Mouse (Mus musculus): ENCODE results near the gene Ppp2r5c.

Ppp2r5c gene

DNA sequence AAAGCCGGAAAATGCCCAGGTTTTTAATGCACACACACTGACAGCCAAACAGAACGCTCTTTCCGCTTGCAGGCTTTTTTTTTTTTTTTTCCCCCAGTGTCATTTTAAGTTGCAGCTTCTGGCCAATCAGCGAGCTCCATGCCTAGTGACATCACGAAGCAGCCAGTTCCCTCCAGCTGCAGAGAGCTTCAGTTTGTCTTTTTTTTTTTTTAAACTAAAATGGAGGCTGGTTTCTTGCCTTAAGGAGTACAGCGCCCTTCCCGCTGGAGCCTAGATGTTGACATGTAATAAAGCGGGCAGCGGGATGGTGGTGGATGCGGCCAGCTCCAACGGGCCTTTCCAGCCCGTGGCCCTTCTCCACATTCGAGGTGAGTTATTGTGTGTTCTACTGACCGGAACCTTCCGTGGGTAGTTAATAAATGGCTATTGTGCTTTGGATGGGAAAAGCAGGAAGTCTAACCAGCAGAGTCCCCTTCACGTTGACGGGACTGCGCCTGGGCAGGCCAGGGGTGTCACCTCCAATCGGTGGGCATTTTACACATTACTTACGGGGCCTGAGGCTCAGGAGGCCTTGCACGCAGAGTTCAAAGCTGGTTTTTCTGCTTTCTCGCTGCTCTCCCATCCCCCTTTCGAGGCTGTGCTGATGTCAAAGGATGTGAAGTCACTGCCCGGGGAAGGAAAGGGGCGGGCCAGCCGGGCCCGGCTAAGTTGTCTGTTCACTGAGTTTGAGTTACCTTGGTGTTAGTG is 38.8 kb downstream of the Ppp2r5c start:
- WGBS, result under 1% methylated on average over 27 of the region's 27 CpGs

DNA sequence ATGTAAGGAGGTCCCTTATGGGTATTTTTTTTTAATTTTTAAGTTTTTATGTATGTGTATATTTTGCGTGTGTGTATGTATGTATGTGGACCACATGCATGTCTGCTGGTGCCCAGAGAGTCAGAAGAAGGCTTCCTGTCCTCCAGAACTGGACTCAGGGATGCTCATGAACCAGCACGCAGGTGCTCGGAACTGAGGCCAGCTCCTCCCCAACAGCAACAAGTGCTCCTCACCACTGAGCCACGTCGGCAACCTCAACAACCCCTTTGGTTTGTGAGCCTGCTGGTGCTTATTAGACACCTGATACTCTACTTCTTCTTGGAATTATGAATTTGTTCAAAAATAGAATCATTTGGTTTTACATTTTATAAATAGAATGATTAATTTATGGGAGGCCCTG is 39.9 kb downstream of the Ppp2r5c start:
- WGBS, result 61% methylated on average over 5 of the region's 5 CpGs

GRCm38 (mm10) chr12:110488031-110488430 is 41.1 kb downstream of the Ppp2r5c start:
- WGBS, result 65% methylated on average over 9 of the region's 9 CpGs

DNA sequence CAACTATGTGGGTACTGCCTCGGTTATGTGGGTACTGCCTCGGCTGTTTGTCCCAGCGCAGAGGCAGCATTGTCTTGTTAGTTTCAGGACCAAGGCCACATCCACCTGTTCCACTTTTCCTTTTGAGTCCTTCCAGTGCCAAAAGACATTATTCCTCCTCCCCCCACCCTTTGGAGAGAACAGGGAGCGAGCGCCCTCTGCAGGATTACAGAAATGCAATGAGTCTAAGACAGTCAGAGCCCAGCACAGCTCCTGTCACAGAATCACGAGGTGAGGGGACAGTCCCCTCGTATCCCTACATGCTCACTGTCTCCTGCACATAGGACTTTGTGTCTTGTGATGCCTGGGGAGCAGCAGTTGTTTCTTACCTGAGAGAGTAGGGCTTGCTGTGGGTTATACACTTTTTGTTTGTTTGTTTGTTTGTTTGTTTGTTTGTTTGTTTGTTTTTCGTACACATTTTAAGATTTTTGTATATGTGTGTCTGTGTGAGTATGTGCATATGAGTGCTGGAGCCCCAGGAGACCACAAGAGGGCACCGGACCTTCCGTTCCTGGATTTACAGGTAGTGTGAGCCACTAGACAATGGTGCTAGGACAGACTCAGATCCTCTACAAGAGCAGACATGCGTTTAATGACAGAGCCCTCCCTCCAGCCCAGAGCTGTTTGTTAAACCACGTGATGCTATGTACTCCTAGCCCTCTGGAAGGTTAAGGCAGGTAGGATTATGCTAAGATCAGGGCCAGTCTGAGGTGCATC is 43.2 kb downstream of the Ppp2r5c start:
- WGBS, result 94% methylated on average over 12 of the region's 12 CpGs

GRCm38 (mm10) chr12:110492436-110492835 is 45.5 kb downstream of the Ppp2r5c start:
- 94% methylated on average over 5 of the region's 5 CpGs for WGBS

GRCm38 (mm10) chr12:110493597-110494369 is 46.9 kb downstream of the Ppp2r5c start:
- 92% methylated on average over 13 of the region's 13 CpGs for WGBS

GRCm38 (mm10) chr12:110494846-110495245 is 47.9 kb downstream of the Ppp2r5c start:
- WGBS, result 56% methylated on average over 2 of the region's 2 CpGs

GRCm38 (mm10) chr12:110495260-110495659 is 48.3 kb downstream of the Ppp2r5c start:
- 92% methylated on average over 8 of the region's 8 CpGs for WGBS

GRCm38 (mm10) chr12:110496016-110496415 is 49.1 kb downstream of the Ppp2r5c start:
- WGBS, result 84% methylated on average over 5 of the region's 5 CpGs

- WGBS, result 38% methylated on average over 3 of the region's 3 CpGs
Measured at GRCm38 (mm10) chr12:110497013-110497412, 50.1 kb downstream of the Ppp2r5c start.

DNA sequence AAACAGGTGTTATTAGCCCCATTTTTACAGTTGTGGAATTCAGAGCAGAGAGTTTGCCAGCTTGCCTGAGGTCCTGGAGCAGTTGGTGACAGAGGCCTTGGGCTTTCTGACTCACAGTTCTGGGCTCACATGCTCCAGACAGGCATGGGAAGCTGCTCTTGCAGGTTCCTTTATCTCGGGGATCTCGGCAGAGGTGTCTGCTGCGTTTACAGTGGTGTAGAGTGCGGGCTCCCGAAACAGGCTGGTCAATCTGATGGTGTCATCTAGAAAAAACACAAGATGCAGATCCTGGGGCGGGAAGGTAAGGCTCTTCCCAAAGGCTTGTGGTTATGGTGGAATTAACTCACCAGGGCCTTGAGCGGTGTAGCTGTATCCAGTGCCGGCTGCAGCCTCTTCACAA is 50.6 kb downstream of the Ppp2r5c start:
- WGBS, result 89% methylated on average over 8 of the region's 8 CpGs

GRCm38 (mm10) chr12:110498283-110499224 is 51.6 kb downstream of the Ppp2r5c start:
- 58% methylated on average over 22 of the region's 22 CpGs for WGBS

DNA sequence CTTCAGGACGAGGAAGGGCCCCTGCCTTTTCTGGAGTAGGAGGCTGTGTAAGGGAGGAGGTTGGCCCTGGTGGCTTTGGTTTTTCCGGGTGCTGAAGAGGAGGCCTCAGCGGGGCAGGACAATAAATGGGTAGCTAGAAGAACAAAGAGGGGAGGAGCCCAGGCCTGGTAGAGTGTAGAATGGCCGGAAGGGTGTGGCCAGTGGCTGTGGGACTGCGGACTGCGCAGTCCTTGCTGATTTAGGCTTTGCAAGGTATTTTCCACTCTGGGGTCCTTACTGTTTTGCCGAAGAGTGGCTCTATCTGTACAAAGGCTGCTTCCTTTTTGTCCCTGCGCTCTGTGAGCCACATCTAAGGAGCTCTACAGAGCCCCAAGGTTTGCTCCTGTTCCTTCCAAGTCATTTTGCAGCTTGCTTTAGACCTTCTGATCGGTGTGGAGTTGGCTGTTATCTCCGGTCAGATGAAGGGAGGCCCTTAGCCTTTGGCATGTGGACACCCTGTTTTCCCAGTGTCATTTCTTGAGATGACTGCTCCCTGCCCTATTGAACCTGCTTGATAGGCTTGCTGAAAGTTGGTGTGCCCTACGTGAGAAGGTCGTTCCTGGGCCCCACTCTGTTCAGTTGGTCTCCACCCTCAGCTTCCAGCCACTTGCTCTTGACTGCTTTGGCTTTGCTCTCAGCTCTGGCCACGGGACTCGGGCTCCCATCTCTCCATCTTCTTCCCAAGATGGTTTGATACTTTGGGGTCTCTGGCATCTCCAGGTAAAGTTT is 52.5 kb downstream of the Ppp2r5c start:
- 68% methylated on average over 14 of the region's 14 CpGs for WGBS

GRCm38 (mm10) chr12:110500095-110500494 is 53.2 kb downstream of the Ppp2r5c start:
- WGBS, result 89% methylated on average over 8 of the region's 8 CpGs

DNA sequence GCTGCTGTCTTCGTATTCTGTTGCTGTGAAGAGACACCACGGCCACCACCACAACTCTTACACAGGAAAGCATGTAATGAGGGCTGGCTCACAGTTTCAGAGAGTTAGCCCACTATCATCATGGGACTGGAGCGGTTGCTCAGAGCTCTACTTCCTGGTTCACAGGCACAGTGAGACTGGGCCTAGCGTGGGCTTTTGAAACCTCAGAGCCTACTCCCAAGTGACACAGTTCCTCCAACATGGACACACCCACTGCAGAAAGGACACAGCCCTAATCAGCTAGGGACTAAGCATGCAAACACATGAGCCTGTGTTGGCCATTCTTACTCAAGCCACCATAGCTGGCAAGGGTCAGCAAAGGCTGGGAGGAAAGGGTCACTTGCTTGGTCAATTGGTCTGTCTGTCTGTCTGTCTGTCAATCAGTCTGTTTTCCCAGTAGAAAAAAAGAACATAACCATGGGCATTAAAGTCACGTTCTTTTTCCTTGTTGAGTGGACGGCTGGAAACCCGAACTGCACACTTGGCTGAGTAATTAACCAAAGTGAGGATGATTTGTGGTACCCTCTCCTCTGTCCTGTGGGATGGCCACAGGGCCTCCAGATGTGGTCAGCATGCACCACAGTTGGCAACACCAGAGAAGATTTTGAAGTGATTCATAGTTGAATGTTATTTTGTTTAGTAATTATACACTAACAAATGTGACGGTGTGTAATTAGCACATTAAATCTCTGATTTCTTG is 56.7 kb downstream of the Ppp2r5c start:
- WGBS, result 74% methylated on average over 8 of the region's 8 CpGs

DNA sequence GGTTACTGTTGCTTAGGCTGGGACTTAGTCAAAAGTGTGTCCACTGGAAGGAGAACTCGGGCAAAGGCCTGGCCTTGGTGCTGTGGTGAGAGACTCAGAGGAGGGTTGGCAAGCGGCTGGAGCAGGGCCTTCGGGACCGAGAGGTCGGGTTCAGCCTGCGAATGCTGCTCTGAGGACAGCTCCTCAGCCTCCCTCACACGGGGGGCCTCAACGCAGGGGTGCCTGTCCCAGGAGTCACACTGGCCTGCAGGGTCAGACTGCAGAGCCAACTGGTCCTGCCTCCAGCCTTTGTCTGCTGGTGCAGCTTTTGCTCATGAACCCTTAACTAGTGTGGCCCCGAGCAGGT is 57.2 kb downstream of the Ppp2r5c start:
- WGBS, result 88% methylated on average over 9 of the region's 9 CpGs

DNA sequence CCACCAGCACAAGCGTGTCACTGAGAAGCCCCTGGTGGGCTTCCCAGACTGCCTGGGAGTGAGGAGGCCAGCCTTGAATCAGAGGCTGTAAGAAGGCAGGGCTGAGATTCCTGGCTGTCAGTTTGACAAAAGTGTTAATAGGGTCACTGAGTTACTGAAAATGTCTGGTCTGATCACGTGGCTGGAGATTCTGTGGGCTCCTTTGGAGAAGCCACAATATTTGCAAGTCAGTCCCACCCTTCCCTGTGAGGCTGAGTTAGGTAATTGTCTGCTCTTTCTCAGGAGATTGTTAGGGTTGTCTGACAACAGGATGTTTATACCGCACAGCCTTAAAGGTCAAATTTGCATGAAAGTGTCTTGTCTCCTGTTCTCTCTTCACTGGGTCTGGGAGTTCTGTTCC is 57.9 kb downstream of the Ppp2r5c start:
- 46% methylated on average over 3 of the region's 3 CpGs for WGBS

DNA sequence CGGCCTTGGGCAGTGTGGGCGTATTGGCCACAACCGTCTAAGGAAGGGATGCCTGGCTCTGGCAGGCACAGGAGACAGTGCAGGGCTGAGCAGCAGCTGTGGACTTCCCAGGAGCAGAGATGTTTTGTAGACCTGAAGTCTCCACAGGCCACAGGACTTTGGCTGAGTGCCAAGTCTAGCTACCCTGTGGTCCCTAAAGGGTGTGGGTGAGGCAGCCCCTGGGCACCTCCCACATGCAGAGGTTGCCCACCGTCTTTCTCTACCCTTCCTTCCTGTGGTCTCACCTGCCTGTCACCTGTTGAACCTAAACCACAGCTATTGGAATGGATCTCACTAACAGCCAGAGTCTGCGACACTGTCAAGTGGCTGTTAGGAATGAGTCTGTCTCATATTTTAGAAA is 59.1 kb downstream of the Ppp2r5c start:
- WGBS, result 63% methylated on average over 5 of the region's 5 CpGs

- 48% methylated on average over 9 of the region's 9 CpGs for WGBS
Measured at GRCm38 (mm10) chr12:110507714-110508297, 60.9 kb downstream of the Ppp2r5c start.

DNA sequence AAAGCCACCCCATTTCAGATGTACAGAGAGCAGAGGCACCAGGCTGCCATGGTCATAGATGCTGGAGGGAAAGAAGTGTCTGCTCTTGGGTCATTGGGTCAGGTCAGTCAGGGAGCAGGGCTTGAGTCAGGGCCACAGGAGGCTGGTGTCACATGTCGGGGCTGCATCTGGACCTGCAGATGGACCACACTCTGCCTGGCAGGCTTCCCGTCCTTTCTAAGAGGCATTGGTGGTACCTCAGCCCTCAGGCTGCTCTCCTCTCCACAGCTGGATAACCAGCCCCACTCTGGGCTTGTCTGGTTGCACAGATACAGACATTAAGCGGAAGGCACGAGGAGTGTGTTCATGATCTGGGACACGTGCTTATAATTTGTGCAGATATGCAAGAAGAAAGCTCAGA is 61.8 kb downstream of the Ppp2r5c start:
- 66% methylated on average over 5 of the region's 5 CpGs for WGBS
